Mouse (Mus musculus) brain, embryonic 14.5 days (tissue): ENCODE data around the gene Lad1. TPM values are rescaled to one million over a fixed set of nuclear protein-coding genes. Genes with fewer than 3 reads are reported as not detected.

Experiments used
- DNase-seq: peaks from one replicate; pipeline ENCODE4 v3.0.0-alpha.2; 2011; ENCODE audit warnings: low read depth
- CTCF ChIP-seq: fragments of 200-500 bp; IDR thresholded peaks from 2 replicates; pipeline ENCODE4 v1.5.1; 2012; ENCODE audit warnings: inconsistent platforms, mild to moderate bottlenecking, moderate library complexity, borderline replicate concordance; ENCODE audit not compliant: insufficient read depth, insufficient read length; ENCODE audit errors: extremely low read depth
- POLR2A ChIP-seq: fragments of 200-500 bp; IDR thresholded peaks from 2 replicates; pipeline ENCODE4 v1.6.1; 2012; ENCODE audit warnings: mild to moderate bottlenecking, inconsistent platforms, borderline replicate concordance; ENCODE audit not compliant: poor library complexity, insufficient read depth, insufficient read length, severe bottlenecking; ENCODE audit errors: extremely low read depth
- polyA plus RNA-seq: library from polyadenylated mRNA; depleted of rRNA; stranded (reverse); fragments of >200 nt; gene quantifications from 2 replicates; pipeline ENCODE4 v1.2.3, GENCODE M21; 2012; rRNA removed

Lad1 gene
- polyA plus RNA-seq, 1 experiment: 0.81 TPM

GRCm38 (mm10) chr1:135863786-135864335, 45.5 kb downstream of the Lad1 start:
- no peak for TF ChIP-seq POLR2A
- TF ChIP-seq CTCF: no peak
- DNase-seq: no peak

- no peak for DNase-seq
Measured at GRCm38 (mm10) chr1:135864830-135865229, 46.4 kb downstream of the Lad1 start.

GRCm38 (mm10) chr1:135865518-135866194, 47.3 kb downstream of the Lad1 start:
- TF ChIP-seq POLR2A: no peak
- TF ChIP-seq CTCF: peak; percentile 98
- peak; percentile 85 for DNase-seq

More at GRCm38 (mm10) chr1:135864830-135865229, 46.4 kb downstream of the Lad1 start:
- no peak for TF ChIP-seq CTCF

- DNase-seq: no peak
- TF ChIP-seq POLR2A (no peak), CTCF (no peak)
Measured at GRCm38 (mm10) chr1:135868570-135868969, 50.2 kb downstream of the Lad1 start.

GRCm38 (mm10) chr1:135872991-135873390, 54.6 kb downstream of the Lad1 start:
- DNase-seq: no peak
- no peak for TF ChIP-seq POLR2A
- TF ChIP-seq CTCF: no peak

- DNase-seq: no peak
- TF ChIP-seq POLR2A (no peak), CTCF (no peak)
Measured at GRCm38 (mm10) chr1:135877248-135877647, 58.9 kb downstream of the Lad1 start.

GRCm38 (mm10) chr1:135882385-135883109, 64.1 kb downstream of the Lad1 start:
- peak; percentile 77 for DNase-seq
- TF ChIP-seq CTCF (peak; percentile 85), POLR2A (no peak)

Other genes starting within 250 kb of the Lad1 start
- gene Nav1, start 211.3 kb upstream of the Lad1 start, polyA plus RNA-seq: 54.0 and 92.9 TPM in 2 replicates
- gene Csrp1, start 98.5 kb upstream of the Lad1 start, polyA plus RNA-seq: 28.4 and 29.1 TPM in 2 replicates
- gene Phlda3, start 52.5 kb upstream of the Lad1 start, polyA plus RNA-seq: 18.6 and 20.1 TPM in 2 replicates
- 2.6 and 3.1 TPM in 2 replicates for gene Tnni1, start 39.2 kb upstream of the Lad1 start, polyA plus RNA-seq
- gene Tnnt2, start 17.8 kb downstream of the Lad1 start, polyA plus RNA-seq: 0.71 and 1.0 TPM in 2 replicates
- gene Pkp1, start 100.6 kb downstream of the Lad1 start, polyA plus RNA-seq: 1.8 and 2.6 TPM in 2 replicates
- 0.04 and 0.11 TPM in 2 replicates for gene Igfn1, start 187.7 kb downstream of the Lad1 start, polyA plus RNA-seq
- 132 and 152 TPM in 2 replicates for gene Tmem9, start 189.6 kb downstream of the Lad1 start, polyA plus RNA-seq
- gene Ascl5, start 232.2 kb downstream of the Lad1 start, polyA plus RNA-seq: 0.15 and 0.30 TPM in 2 replicates
- 0.40 and 0.74 TPM in 2 replicates for gene Cacna1s, start 234.2 kb downstream of the Lad1 start, polyA plus RNA-seq